Mouse (Mus musculus) monocyte, adult 2 months (primary cell): Measurements from ENCODE around the gene Mrvi1.

Source experiments
- DNase-seq, 2 experiments: peaks; one replicate each; pipeline ENCODE4 v3.0.0; 2022; ENCODE audit warnings: low spot score in 2 of 2, low read depth in 1 of 2

Gene Mrvi1

DNA sequence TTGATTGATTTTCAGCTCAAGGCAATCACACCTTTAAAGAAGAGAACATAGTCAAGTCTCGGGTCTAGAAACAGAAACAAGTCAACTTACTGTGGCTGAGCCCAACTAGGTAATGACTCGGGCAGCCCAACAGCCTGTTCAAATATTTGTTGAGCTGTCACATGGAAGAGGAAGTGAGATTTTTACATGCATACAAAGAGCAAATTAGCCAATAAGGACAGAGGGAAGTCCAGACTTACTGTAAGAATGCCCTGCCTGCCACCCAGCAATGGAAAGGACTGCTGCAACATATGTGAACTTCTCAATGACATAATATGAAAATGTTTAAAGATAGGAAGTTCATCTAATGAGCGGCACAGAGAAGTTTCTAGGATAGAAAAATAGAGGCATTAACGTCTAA lies 141.9 kb downstream of the Mrvi1 start:
- peak; percentile 30 to 34 for DNase-seq

DNA sequence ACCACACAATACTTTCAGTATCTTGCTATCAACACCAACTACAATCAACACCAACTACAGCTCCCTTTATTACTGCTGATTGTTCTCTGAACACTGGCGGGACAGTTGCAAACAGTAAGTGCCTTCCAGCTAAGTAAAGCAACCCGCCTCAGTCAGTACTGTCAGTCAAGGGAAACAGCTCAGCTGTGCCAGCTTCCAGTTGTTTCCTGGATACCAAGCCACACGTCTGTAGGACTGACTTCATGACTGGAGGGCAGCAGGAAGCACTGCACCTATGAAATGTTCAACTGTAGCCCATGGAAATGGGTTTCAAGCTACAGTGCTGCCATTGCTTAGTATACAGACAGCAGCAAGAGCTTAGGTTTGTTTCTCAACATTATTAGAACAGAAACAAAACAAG lies 147.7 kb downstream of the Mrvi1 start:
- no peak for DNase-seq

DNA sequence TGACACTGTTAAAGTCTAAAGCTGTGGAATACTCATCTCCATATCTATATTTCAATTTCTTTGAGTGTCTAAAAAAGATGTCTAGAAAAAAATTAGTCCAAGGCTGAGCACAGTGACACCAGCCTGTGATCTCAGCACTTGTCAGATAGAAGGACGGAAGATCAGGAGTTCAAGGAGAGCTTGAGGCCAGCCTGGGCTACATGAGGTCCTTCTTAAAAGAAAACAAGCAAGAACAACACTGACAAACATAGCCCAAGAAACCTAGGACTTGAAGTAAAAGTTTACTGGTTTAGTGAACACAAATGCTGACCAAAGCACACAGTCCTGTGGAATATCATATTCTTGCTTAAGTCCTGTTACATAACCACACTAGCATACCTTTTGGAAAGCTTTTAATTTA lies 148.2 kb downstream of the Mrvi1 start:
- no peak for DNase-seq

DNA sequence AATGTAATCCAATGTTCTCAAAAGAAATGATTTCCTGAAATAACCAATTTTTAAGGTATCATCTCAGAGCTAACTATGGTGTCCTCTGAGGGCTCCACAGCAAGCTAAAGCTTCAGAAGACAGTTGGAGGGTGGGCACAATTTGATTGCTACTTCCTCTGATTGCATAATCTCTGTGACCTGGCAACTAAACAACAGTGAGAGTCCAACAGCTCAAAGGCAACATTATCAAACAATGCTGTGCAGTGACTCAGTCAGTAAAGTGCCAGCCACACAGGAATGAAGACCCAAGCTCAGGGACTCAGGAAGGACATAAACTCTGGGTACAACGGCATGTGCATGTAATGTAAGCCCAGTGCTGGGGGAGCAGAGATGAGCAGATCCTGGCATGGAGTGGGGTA lies 149.2 kb downstream of the Mrvi1 start:
- DNase-seq = no peak

DNA sequence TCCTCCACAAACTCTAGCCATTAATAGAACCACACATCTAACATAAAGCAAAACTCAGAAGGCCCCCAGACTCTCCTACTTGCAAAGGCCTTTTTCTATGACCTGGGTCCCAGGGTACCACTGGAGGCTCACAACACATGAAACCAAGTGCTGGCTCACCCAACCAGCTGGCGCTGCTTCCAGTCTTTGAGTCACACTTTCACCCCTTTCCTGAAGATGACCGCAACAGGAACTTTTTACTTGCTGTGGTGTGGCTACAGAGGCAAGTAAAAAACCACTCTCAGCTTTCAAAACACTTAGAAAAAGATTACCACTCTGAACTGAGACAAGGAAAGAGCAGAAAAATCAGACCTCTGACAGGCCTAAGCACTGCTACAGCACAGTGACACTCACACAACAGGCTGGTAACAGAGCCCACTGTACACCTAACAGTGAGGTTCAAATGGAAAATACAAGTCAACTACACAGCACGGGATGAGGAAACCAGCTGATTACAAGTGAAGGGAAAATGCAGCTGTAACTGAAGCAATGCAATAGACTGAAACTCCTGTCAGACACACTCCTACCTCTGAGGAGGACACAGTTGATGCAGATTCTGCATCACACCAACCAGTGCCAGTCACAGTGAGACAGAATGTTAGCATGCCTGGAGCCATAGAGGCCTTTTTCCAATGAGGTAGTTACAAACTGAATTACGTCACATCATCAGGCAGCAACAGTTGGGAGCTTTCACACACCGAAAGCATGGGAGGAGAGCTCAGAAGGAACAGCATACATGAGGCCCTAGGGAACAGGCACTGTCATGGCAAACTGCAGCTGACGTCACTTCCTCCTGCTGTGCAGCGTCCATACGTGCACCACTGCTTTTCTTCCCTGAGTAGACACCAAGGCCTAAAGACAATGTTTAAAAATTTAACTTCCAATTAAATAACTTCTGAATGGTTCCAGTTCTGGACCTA lies 158.0 kb downstream of the Mrvi1 start:
- peak in 1 of 2 experiments; percentile 47 for DNase-seq

DNA sequence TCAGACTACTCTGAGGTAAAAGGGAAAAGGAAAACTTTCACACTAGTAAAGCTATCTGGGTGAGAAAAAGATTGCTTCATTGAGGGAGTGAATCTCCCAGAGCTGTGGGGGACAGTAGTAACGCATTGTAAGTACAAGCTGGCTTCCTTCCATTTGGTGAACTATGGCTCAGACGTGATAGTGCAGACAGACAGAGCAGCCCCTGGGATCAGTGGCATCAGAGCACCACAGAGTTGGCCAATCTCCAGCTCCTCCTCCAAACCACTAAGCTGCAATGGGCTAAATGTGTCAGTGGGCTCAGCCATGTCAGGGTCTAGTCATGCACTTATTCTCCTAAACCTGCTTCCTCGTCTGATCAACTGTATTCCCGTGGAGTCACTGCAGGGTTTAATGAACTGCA lies 158.7 kb downstream of the Mrvi1 start:
- DNase-seq = no peak

DNA sequence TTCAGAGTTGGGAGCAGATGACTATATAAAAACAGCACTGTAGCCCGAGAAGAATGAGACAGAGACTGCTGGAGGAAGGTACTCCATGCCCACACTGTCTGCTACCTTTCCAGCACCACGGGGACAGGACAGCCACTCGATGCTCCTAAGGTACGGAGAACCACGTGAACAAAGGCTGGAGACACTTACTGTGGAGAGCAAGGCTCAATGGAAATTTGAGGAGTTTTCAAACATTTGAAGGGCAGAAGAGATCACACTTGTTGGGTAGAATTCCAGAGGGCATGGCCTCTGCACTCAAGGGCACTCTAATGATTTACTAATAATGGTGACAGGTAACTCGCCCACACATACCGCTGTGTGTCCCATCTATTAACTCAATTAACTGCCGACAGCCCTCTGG lies 159.2 kb downstream of the Mrvi1 start:
- DNase-seq = no peak

DNA sequence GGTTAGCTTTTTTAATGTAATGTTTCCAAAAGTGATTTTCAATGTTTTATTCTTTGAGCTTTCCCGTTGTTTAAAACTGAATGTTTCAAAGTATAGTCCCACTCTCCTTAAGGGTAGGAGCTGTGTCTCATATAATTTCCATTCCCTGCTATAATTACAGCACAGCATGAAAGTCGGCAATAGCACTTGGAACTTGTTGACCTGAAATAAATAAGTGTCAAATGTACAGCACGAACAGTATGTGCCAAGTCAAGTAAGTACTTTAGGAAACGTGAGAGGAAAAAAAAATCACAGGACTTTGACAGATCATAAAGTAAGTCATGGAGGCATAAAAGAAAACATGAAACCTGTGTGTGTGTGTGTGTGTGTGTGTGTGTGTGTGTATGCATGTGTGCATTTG lies 160.2 kb downstream of the Mrvi1 start:
- DNase-seq = no peak

DNA sequence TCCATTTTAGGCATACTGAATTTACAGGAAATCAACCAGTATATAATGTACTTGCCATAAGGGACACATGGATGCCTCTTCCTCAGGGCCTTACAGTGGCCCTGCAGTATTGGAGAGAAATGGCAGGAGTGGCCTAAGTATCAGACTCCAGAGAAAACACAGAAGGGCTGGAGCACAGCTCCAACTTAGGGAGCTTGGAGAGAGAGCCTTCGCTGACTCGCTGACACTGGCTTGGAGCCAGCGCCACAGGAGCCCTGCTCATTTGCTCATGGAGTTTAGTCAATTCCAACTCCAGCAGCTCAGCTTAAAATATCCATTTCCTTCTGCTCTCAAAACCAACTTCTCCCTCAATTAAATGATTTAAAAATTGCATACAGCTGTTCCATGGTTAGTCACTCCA lies 160.6 kb downstream of the Mrvi1 start:
- no peak for DNase-seq

DNA sequence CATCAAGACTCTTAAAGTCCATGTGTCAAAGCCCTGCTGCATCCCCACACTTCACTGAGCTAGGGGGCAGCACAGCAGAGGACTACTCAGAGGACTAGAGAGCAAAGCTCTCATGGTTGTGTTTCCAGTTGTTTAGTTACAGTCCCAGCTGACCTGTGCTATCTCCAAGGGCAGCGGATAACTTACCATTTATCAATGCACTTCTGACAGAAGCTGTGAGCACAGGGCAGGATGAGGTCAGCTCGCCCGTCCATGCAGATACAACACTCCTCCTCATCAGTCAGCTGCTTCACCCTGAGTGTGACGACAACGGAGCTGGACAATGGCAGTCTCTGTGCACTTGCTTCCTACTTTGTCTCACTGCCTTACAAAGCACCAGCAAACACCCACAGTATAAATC lies 161.2 kb downstream of the Mrvi1 start:
- DNase-seq = no peak

DNA sequence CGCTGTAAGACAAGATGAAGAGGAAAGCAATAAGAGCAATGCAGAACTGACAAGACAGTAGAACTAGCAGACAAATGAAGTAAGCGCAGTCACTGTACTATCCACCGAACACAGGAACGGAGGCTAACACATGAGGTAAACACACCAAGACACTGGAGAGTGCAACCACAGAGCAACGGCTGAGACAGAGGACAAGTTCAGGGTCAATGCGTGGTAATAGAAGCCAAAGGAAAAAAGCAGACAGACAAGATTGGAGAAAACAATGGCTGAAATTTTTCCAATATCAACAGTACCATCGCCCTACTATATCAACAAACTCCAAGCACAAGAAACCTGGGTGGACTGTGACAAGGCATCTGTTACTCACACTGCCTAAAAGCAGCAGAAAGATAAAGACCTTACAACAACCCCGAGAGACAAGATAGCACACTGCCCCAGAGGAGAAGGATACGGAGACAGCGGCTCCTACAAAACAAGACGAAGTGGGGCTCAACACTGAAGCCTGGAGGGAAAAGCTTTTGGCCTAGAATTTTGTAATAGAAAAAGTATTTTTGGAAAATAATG lies 163.4 kb downstream of the Mrvi1 start:
- DNase-seq = no peak
